Mouse (Mus musculus): ENCODE measurements around the gene Rbpjl.
A peak's percentile ranks its signal among the peaks of the same experiment; 100 is the strongest.

Gene Rbpjl

DNA sequence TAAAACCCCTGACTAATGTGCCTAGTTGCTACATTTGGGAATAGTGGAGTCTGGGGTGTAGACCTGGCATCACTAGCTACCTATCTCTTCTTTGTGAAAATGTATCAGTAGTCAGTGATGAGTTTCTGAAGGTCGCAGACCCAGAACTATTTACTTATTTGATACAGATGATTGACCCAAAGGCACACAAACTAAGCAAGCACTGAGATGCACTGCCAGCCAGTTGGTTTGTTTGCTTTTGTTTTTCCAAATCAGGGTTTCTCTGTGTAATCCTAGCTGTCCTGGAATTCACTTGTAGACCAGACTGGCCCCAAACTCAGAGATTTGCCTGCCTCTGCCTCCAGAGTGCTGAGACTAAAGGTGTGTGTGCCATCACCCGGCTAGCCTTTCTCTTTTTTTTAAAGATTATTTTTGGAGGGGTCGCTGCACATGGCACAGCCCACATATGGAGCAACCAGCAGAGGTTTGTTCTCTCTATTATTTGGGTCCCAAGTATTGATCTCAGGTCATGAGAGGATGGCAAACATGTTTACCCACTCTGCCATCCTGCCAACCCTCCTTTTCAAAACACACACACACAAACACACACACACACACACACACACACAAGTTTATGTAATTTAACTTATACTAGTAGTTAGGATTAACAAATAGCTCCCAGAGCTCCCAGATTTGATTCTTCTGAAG is 42.6 kb downstream of the Rbpjl start:
- DNase-seq (ENCODE audit: low spot score in 2 of 2): no peak

DNA sequence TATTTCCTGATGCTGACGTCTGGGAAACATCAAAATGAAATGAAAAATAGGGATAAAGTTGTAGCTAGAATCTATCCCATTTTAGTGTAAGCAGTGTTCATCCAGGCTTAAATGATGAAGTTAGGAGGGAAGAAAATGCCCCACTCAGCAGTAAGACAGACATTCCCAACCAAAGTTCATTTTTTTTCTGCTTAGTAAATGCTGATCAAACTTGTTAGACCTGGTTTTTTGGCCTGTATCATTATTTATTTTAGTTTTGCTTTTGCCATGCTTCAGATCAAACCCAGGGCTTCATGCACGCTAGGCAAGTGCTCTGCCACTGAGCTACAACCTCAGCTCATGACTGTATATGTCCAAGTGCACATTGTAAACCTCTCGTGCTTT is 43.1 kb downstream of the Rbpjl start:
- no peak for DNase-seq (ENCODE audit: low spot score in 2 of 2)

GRCm38 (mm10) chr2:164448140-164448539 is 45.2 kb downstream of the Rbpjl start:
- no peak for DNase-seq (ENCODE audit: low spot score in 2 of 2)

GRCm38 (mm10) chr2:164448921-164449320 is 46.0 kb downstream of the Rbpjl start:
- DNase-seq (ENCODE audit: low spot score in 2 of 2): no peak

GRCm38 (mm10) chr2:164449341-164450042 is 46.6 kb downstream of the Rbpjl start:
- no peak for DNase-seq (ENCODE audit: low spot score in 2 of 2)

- DNase-seq (ENCODE audit: low spot score in 2 of 2): no peak
These were observed 49.2 kb downstream of the Rbpjl start for GRCm38 (mm10) chr2:164452000-164452676.

DNA sequence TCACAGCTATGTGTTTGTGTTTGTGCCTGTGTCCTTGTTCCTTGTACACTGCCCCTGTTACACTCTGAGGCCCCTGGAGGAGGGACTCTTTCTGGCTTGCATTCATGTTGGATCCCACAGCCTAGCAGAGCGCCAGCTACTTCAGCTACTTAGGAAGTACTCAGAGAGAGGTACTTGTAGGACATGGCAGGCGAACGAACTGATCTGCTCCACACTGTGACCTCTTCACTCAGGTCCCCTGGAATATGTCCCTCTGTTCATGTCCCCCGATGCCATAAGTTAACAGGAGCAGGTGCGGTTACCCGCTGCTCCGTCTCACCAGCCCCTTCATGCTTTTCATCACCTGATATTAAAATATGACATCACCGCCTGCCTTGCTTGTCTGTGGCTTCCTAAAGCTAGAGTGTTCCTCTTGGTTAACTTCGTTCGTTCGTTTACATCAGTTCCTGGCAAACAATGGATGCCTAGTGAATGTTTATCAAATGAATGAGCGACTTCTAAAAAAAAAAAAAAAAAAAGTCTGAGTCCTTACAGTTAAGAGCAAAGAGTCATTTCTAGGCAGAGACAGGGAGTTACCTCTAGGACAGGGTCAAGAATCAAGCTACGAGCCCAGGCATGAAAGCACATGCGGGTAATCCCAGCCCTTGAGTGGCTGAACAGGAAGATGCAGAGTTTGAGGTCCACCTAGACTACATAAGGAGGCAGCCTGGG is 50.3 kb downstream of the Rbpjl start:
- no peak for DNase-seq (ENCODE audit: low spot score in 2 of 2)

GRCm38 (mm10) chr2:164453887-164454500 is 51.1 kb downstream of the Rbpjl start:
- DNase-seq (ENCODE audit: low spot score in 2 of 2): no peak

GRCm38 (mm10) chr2:164454846-164455245 is 51.9 kb downstream of the Rbpjl start:
- DNase-seq (ENCODE audit: low spot score in 2 of 2): no peak

GRCm38 (mm10) chr2:164455421-164456190 is 52.7 kb downstream of the Rbpjl start:
- DNase-seq (ENCODE audit: low spot score in 2 of 2): no peak

DNA sequence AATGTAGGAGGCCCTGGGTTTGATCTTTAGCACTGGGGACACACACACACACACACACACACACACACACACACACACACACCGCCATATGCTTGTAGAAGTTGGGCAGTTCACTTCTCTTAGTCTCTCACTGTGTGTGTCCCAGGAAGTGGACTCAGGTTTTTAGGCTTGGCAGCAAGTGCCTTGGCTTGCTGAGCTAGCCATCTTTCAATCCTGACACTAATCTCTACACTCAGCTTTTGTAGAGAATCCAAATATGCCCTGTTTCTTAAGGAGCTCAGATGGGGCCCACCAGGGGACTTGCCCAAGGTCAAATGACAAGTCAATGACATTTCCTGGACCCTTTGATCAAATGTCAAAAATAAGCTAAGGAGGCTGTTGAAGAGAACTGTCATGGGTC is 53.5 kb downstream of the Rbpjl start:
- DNase-seq (ENCODE audit: low spot score in 2 of 2): no peak

- DNase-seq (ENCODE audit: low spot score in 2 of 2): no peak
These were observed 53.9 kb downstream of the Rbpjl start, which contains the start of gene Sys1 for GRCm38 (mm10) chr2:164456864-164457300. TSS of gene Sys1 (plus strand) at chr2:164456964.

- DNase-seq (ENCODE audit: low spot score in 2 of 2): no peak
These were observed 55.0 kb downstream of the Rbpjl start for GRCm38 (mm10) chr2:164457942-164458341.

GRCm38 (mm10) chr2:164458535-164458934 is 55.6 kb downstream of the Rbpjl start:
- DNase-seq (ENCODE audit: low spot score in 2 of 2): no peak

GRCm38 (mm10) chr2:164460745-164461551 is 58.0 kb downstream of the Rbpjl start, which contains the start of gene Gm20458:
TSS of gene Gm20458 (plus strand) at chr2:164460967.
- peak; percentile 94 to 95 for DNase-seq (ENCODE audit: low spot score in 2 of 2)

Measured in thymus, postnatal 10 days (tissue).